Mouse (Mus musculus) heart, postnatal 14 days (tissue): ENCODE measurements at regions not wholly inside any gene's neighbourhood (a gene's known extent, or its start where the extent isn't known, plus 50 kb on each side); places are given as distances from the start of the nearest gene placed in this dataset.

Experiments
- DNase-seq, 2 experiments: peaks; one replicate each; pipeline ENCODE4 v3.0.0; 2021 to 2022
- intact Hi-C: fragments of 180-260 bp; cut with DNase I; formaldehyde crosslinking; loops from one replicate; pipeline ENCODE4 v1.15.1; 2025

DNA sequence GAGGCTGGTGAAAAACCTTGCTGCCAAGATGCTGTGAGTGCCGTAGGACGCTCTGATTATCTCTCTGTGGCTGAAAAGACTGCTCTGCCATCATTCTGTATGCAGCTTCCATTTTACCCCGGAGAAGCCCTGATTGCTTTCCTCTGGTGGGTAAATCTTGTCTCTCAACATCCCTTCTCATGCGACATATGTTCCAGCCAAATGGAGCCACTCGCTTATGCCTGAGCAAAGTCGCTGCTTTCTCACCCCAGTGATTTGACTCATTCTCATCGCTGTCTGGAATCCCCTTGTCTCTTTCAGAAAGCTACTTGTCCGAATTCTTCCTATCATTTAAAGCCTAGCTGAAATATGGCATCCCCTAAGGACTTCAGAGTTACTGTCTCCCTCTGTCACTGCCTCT lies 166.2 kb upstream of the Masp1 start:
- intact Hi-C loops = no loop called here
- DNase-seq = no peak

- intact Hi-C loops = no loop called here
- DNase-seq = no peak
Measured at GRCm38 (mm10) chr16:23680434-23680833, 159.8 kb upstream of the Masp1 start.

DNA sequence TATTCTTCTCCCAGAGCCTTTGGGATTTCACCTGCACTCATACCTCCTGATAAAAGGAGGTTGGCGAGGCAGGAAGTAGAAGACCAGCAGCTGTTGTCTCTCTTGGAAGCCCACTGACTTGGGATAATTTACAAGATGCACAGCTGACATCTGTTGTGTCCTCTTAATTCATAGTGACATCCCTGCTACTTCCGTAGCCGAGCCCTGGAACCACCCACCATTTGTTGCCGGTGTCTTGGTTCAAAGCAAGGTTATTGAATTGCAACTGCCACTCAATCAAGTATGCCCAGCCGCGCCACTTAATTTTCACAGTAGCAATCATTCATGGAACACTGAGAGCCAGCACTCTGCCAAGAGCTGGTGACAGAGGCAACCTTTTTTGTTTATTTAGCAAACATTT lies 151.8 kb upstream of the Masp1 start:
- intact Hi-C loops = no loop called here
- DNase-seq = no peak

- intact Hi-C loops = no loop called here
- DNase-seq = no peak
Measured at GRCm38 (mm10) chr16:23670161-23670560, 149.5 kb upstream of the Masp1 start.

DNA sequence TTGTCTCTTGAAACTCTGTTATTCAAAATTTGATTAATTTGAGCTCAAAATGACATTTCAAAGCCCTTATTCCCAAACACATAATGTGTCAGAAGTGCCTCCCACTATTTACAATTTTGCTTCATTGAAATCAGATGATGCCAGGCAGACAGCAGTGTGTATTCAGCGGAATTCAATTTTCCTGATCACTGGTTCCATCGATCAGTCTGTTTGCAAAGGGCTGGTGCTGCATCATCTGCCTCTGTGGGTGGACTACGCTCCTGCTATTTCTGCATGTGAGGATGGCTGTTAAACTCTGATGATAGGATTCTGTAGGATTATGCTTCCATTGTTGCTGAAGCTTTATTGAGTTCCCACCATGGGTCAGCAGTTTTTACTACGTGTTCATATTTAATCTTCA lies 149.0 kb upstream of the Masp1 start:
- no peak for DNase-seq
- intact Hi-C loops = no loop called here
